Mouse (Mus musculus) adrenal gland, adult 8-10 months (tissue): ENCODE results near the gene Il25. TPM values are rescaled to one million over a fixed set of nuclear protein-coding genes. Genes with fewer than 3 reads are reported as not detected.

Experiments
- microRNA-seq, 2 experiments: library from miRNA; unstranded; fragments of <30 nt; microRNA quantifications; one replicate each; pipeline ENCODE4 v1.2.0; 2022
- total RNA-seq, 4 experiments: library from RNA; stranded (reverse); gene quantifications; 2 replicates each; pipeline ENCODE4 v1.2.4; 2022

Il25 gene
- total RNA-seq, 4 experiments from 2014 or later = not detected

Small RNAs within 50 kb of the gene (microRNA-seq; reads per million reads assigned to microRNA genes)
- gene Mir208a (0 to 0.50 reads per million in 2 experiments), gene Mir208b (0 to 0.34 reads per million in 2 experiments)

Other genes with a start within 250 kb of the Il25 start
- gene 1700123O20Rik, start 246.5 kb upstream of the Il25 start, total RNA-seq = 10 to 100 TPM; 34.2 to 43.9 (median 39.6) TPM
- gene Acin1, start 245.8 kb upstream of the Il25 start, total RNA-seq = 100 to 1,000 TPM; 140 to 305 (median 208) TPM
- gene Gm29776, start 233.9 kb upstream of the Il25 start, total RNA-seq = under 1 TPM in 2 of 4 experiments, not detected in 2; 0.19 to 0.59 TPM
- not detected for gene Cebpe, start 220.5 kb upstream of the Il25 start, total RNA-seq
- 10 to 100 TPM; 26.6 to 51.8 (median 40.3) TPM for gene Slc7a8, start 150.7 kb upstream of the Il25 start, total RNA-seq
- 1 to 10 TPM in 2 of 4 experiments, under 1 TPM in 2; 0.77 to 1.7 (median 1.2) TPM for gene Rnf212b, start 118.6 kb upstream of the Il25 start, total RNA-seq
- 10 to 100 TPM; 18.7 to 29.2 (median 21.7) TPM for gene Homez, start 61.7 kb upstream of the Il25 start, total RNA-seq
- 10 to 100 TPM; 18.5 to 26.6 (median 21.6) TPM for gene Ppp1r3e, start 55.1 kb upstream of the Il25 start, total RNA-seq
- gene Bcl2l2, start 49.3 kb upstream of the Il25 start, total RNA-seq = 10 to 100 TPM; 62.9 to 88.0 (median 73.9) TPM
- 1 to 10 TPM in 3 of 4 experiments, under 1 TPM in 1; 0.99 to 9.0 (median 4.4) TPM for gene Gm20521, start 49.3 kb upstream of the Il25 start, total RNA-seq
- gene Pabpn1, start 40.2 kb upstream of the Il25 start, total RNA-seq = 100 to 1,000 TPM; 157 to 316 (median 238) TPM
- 10 to 100 TPM; 44.9 to 81.7 (median 60.3) TPM for gene Slc22a17, start 19.6 kb upstream of the Il25 start, total RNA-seq
- gene Efs, start 6.6 kb upstream of the Il25 start, total RNA-seq = 1 to 10 TPM; 2.5 to 4.4 (median 3.2) TPM
- gene Cmtm5, start 3.6 kb downstream of the Il25 start, total RNA-seq = under 1 TPM; 0.42 to 0.67 (median 0.60) TPM
- gene Myh6, start 34.2 kb downstream of the Il25 start, total RNA-seq = not detected
- not detected for gene Gm17428, start 44.2 kb downstream of the Il25 start, total RNA-seq
- not detected for gene Myh7, start 61.9 kb downstream of the Il25 start, total RNA-seq
- 10 to 100 TPM; 35.3 to 44.0 (median 39.4) TPM for gene Ngdn, start 82.8 kb downstream of the Il25 start, total RNA-seq
- gene Zfhx2, start 159.6 kb downstream of the Il25 start, total RNA-seq = 10 to 100 TPM in 2 of 4 experiments, 1 to 10 TPM in 2; 6.9 to 17.8 (median 11.7) TPM
- 10 to 100 TPM; 16.1 to 22.6 (median 21.0) TPM for gene Thtpa, start 162.1 kb downstream of the Il25 start, total RNA-seq
- gene Ap1g2, start 173.9 kb downstream of the Il25 start, total RNA-seq = 10 to 100 TPM; 24.5 to 29.3 (median 26.0) TPM
- 1 to 10 TPM; 3.3 to 6.9 (median 5.3) TPM for gene Jph4, start 184.2 kb downstream of the Il25 start, total RNA-seq